Mouse (Mus musculus): Measurements from ENCODE around the gene Chst8.

The Chst8 gene

DNA sequence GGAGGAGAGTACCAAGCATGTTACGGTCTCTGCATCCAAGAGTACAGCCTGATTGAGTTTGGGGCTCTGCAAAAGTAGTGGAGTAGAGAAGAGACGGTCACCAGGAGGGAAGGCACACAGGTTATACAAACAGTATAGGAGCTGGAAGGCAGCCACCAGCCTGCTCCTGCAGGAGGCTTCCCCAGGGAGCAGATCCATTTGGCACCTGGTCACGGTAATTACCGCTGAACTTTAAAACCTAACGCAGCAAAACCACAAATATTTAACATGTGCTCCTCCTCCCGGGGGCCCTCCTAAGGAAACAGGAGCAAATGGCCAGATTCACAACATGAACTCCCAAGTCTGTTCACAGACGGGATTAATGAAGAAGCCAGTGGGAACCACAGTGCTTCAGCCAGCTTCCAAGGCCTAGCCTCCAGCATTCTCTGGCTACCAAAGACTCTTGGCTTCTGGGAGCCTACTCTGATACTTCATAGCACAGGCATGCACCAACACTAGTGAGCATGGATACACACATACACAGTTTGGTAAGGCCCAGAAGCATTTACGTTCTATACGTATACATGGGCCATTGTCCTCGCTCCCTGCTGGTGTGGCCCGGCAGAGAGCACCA, 97.6 kb downstream of the Chst8 start:
- DNase-seq (ENCODE audit: low read depth, low spot score), result no peak

DNA sequence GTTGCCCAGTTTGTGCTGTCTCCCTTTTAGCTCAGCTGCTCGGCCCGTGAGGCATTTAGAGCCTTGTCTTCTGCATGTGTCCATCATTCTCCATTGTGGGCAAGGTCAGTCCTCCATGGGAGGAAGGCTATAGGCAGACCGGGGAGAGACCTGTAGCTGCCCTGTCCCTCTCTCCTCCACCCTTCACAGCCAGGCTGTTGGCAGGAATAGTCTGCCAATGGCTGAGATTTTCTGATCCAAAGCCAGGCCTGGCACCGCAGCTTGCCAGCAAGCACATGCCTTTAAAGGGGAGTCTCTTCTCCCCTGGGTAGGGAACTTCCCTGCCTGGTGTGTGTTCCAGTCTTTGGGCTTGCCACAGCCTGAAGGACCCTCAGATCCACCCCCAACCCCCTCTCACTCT, 103.4 kb downstream of the Chst8 start:
- peak; percentile 13 for DNase-seq (ENCODE audit: low read depth, low spot score)

DNA sequence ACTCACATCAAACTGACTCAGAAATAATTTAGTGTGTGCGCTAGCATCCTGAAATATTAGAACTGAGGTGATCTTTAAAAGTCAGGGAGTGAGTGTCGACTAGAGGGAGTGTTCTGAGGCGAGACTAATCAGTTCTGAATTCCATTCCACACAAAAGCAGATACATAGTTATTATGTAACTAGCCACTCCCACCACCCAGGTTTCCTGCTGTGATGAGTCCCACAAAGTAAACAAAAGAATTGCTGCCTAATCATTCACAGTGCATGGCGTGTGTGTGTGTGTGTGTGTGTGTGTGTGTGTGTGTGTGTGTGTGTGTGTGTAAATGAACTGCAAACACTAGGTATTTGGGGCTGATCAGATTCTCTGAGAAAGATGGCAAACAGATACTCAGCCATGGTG, 108.1 kb downstream of the Chst8 start:
- no peak for DNase-seq (ENCODE audit: low read depth, low spot score)

DNA sequence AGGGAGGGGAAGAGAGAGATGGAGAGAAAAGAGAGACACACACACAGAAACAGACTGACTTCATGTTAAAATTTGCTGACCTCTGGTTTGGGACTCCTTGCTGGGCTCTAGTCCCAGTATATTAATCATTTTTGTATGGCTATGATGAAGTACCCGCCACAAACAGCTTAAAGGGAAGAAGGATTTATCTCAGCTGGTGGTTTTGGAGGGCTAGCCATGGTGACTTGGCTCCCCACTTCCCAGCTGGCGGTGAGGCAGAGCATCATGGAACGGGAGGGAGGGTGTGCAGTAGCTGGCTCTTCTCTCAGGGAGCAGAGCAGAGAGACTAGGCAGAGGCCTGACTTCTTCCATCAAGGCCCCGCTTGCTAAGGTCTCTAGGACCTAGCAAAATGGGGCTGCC, 109.1 kb downstream of the Chst8 start:
- DNase-seq (ENCODE audit: low read depth, low spot score), result no peak

DNA sequence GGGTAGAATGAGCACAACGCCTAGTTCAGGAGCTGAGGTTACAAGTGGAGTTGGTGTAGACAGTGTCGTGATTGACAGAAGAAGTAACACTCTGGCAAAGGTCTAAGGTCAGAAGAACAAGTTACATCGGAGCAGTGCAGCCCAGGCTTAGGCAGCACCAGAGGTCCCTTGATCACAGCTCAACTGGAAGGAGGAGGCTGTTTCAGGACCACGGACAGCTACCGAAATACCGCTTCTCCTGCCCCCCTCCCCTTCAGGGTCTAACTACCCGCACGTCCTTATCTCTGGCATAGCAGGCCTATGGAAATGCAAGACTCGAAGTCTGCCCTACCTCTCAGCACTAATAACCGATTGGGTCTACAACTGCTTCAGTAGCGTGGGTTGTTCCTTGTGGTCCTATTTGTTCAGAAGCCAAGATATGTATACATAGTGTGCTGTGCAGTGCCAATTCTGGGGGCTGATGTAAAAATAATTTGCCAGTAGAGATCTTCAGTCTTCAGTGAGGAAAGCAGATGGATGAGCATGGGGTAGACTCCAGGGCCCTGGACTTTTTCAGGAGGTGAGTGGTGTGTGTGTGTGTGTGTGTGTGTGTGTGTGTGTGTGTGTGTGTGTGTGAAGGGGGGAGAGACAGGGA, 109.7 kb downstream of the Chst8 start:
- no peak for DNase-seq (ENCODE audit: low read depth, low spot score)

DNA sequence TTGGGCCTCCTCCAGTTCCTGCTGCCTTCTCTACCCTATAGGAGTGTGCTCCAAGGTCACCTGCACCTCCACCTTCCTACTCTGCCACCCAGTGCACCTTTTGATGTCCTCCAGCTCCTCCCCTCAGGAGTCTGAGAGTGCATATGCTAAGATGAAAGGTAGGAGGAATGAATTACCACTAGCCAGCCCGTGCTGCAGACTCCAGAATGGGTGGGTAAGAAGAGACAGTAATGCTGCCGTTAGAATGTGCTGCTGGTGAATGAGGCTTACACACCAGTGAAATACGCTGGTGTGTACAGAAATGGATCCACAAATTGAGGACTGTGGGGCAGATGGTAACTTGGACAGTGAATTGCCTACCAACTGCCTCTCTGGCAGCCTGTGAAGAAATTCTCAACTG, 112.6 kb downstream of the Chst8 start:
- no peak for DNase-seq (ENCODE audit: low read depth, low spot score)

DNA sequence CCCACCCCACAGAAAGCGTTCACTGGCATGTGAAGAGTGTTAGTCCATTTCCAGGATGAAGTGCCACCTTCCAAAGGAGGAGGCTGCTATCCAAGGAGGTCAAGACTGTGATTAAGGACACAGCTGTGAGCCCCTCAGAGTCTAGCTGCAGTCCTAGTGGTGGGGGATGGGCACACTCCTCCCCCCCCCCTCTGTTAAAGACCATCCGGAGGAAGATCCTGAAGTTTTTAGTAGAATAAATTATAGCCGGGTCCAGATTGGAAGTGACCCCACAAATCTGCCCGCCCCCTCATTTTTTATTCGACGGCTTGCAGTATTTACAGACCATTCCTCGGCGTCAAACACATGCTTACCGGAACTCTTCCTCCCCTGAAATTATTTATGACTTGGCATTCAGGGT, 114.3 kb downstream of the Chst8 start:
- no peak for DNase-seq (ENCODE audit: low read depth, low spot score)

DNA sequence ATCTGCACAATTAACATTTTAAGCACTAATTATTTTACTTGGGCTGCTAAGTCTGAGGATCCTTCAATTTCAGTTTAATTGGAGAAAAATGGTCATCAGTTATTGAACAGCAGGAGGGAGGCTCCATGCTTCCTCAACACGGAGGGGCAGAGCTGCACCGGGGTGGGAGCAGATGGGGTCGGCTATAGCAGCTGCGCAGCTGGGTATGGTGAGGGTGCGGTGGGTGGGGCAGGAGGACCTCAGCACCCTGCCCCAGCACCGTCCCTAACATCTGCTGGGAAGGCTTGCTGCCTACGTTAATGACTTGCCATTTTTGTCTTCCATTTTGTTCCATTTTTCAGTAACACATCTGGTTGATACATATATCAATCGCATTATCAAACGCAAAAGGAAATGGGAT, 116.4 kb downstream of the Chst8 start:
- DNase-seq (ENCODE audit: low read depth, low spot score), result no peak

DNA sequence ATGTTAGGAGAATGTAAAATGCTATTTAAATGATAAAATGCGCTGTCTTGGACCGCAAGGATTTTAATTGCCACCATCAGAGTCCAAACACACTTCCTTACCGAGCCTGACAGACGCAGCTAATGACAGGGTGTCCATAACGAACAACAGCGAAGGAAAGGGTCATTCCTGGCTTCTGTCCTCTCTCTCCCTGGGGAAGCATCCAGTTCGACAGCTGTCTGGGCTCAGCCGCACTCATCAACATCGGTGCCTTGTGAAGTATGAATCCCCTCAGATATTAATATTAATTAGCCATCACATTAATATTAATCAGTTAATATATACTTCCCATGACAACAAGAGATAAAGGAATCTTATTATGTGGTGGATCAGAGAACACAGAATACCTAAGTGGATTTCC, 117.6 kb downstream of the Chst8 start:
- no peak for DNase-seq (ENCODE audit: low read depth, low spot score)

DNA sequence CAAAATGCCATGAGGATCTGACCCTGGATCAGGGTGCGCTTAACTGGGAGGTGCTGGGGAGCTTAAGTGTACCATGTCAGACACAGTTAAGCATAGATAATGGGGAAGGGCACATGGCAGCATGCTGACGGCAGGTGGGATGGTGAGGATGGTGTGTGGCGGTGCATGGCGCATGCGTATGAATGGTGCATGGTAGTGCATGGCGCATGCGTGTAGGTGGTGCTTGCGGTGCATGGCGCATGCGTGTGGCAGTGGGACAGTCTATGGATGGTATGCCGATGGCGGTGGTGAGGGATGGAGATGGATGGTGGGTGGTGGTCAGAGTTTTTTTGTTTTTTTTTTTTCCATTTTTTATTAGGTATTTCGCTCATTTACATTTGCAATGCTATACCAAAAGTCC, 118.6 kb downstream of the Chst8 start:
- DNase-seq (ENCODE audit: low read depth, low spot score), result no peak

DNA sequence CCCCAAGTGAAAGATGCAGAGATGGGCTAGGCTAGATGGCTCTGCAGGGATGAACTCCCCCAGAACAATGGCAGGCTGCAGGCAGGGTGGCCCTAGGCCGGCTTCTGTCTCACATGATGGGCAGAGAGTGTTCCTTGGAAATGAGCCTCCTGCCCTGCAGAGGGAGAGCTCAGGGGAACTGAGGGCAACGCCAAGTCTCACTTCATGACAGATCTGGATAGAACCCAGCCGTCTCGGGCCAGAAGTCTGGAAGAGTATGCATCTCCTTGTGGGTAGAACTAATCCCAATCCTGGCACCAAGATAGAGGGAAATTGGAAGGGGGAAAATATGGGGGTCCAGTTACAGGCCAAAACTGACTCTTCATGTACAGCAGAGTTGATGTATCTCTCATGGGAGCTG, 119.4 kb downstream of the Chst8 start:
- no peak for DNase-seq (ENCODE audit: low read depth, low spot score)

DNA sequence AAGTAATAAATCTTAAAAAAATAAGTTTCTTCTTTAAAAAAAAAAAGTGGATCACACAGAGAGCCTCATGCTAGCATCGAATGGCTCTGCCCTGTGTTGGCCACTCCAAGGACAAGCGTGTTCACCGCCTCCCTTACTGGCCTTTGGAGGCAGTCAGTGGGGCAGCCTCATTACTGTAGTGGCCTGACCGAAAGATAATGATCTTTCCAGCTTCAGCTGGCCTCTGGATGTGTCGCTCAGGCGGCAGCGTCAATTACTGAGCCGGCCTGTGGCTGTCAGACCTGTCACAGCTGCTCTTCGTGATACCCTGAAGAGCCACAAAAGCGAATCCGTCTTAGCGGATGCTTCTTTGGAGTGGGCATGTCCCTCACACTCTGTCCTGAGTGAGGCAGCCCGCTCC, 122.4 kb downstream of the Chst8 start:
- no peak for DNase-seq (ENCODE audit: low read depth, low spot score)

DNA sequence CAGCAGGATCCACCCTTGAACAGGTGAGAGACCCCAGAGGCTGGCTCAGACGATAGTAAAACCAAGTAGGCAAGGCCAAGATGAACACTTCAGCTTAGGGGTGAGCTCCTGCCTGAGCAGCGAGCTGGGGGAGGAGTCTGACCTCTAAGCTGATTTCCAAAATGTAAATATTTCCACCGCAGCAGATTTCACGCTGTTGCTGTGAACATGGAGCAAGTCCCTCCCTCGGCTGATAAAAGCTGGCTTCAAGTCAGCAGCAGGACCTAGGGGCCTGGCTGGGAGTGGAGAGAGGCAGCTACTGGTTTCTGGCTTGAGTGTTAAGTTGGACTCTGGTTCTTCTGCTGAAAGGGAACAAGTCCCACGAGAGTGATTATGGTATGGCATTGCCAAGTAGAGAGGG, 123.5 kb downstream of the Chst8 start:
- no peak for DNase-seq (ENCODE audit: low read depth, low spot score)

DNA sequence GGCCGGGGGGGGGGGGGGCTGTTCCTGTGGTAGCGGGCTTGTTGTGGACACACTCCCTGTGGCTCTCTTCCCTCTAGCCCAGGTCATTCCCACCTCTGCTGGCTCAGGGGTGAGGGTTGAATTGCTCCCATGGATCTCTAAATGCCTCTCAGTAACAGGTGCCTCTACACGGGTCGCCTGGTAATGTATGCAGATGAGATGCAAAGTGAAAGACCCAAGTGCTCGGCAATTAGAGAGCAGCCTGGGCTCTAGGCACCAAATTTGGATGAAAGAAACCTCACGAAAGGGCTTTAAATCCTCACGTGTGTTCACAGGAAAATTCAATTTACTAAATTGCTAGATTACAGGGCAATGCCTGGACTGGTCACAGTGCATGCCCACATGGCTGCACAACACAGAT, 126.7 kb downstream of the Chst8 start:
- no peak for DNase-seq (ENCODE audit: low read depth, low spot score)

DNA sequence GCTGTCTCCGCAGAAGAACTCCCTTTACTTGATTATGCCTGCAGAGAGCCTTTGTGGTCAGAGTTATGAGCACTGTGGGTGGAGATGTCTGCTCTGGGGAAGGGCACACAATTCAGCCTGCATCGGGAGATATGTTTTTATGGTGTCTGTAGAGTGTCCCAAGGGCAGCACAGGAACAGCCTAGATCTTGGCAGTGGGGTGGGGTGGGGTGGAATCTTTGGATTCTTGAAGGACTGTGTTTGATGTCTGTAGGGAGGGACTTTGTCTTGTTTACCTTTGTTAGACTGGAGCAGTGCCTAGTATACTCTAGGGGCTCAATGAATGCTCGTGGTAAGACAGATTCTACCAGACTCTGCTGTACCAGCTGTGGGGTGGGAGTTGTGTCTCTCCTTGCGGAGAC, 127.3 kb downstream of the Chst8 start:
- DNase-seq (ENCODE audit: low read depth, low spot score), result no peak

DNA sequence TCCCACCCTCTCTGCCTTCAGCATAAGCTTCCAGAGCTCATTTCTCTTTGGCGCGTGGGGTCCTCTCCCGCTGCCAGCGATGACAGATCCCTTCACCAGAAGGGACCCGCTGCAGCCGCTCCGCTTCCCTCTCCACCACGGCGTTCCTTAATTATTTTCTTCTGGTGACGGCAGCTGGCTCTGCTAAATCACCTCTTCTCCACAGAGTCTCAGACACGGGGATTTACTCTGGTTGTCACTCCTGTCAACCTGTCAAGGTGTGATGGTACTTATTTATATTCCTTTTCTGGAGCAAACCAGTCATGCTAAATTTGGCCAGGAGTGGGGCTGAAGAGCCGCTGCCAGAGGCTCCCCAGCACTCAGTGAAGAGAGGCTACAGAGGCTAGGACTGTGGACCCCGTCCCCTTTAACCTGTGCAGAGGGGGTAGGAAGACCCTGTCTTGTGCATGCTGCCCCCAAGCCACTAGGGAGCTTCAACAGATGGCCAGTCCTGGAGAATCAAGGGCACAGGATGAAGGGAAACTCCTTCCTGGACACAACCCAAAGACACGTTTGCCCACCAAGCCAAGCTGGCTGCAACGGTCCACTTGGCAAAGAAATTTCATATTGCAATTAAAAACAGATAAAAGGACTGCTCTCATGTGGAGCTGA, 131.6 kb downstream of the Chst8 start:
- no peak for DNase-seq (ENCODE audit: low read depth, low spot score)

DNA sequence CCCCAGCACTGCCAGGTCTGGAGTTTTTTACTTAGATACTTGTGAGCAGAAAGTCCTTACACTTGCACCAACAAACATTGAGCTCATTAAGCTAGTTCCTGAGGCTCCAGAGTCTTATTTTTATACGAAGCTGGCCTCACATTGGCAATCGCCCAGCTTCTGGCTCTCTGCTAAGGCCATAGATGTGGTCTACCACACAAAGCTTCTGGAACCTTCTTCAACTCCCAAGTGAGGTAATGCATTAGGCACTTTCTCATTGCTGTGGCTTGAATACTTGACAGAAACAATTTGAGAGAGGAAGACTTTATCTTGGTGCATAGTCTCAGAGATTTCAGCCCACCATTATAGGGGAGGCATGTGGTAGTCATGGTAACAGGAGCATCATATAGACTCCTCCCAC, 132.6 kb downstream of the Chst8 start:
- no peak for DNase-seq (ENCODE audit: low read depth, low spot score)

DNA sequence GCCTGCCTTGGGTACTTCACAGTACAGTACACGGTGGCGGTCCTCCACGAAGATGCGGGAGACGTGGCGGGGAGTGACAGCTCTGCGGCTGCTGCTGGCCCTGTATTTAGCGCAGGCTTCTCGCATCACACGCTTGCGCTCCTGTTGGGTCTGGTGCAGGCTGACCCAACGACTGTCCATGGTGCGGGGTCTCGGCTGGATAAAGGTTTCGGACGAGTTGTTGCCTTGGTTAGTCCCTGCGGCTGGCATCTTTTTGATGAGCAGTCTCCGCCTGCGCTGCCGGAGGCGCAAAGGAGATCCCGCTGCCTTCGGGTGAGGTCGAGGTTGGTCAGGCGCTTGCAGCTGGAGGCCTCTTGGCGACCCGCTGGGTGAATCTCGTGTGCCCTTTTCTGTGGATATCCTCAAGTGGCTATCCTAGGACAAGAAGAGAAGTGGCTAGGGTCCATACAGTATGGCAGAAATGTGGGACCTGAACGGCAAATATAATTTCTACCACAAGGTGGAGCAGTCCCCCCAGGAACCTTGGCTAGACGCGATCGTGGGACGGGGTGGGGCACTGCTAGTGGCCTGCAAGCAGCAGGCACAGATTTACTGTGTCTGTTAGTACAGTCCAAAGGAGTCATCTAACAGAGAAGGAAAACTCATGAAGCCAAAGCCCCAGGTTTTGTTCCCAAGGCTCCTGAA, 136.5 kb downstream of the Chst8 start:
- DNase-seq (ENCODE audit: low read depth, low spot score), result peak; percentile 51

DNA sequence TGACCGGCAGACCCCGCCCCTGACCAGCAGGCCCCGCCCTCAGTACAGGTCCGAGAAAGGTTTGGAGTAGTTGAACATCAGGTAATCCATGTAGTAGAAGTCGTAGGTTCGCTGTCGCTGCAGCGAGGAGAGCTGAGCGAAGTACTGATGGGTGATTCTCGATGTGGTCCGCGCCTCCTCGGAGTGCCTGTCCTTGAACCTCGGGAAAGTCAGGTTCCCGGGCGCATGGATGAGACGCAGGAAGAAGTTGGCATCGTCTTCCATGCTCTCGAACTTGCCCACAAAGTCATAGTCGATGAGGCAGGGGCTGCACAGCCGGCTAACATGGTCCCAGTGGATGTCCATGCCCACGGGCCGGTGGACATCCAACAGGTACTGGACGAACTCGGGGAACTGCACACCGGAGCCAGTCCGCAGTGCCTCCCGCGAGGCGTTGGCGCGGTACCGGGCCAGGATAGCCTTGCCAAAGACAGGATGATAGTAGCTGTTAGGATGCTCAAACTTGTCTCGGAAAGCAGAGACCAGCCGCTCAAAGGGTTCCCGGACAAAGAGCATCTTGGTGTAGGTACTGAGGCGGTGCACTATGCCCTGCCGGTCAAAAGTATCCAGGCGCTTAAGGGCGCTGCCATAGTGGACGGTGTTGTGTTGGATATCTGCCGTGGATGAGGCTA, 137.3 kb downstream of the Chst8 start:
- DNase-seq (ENCODE audit: low read depth, low spot score), result no peak

DNA sequence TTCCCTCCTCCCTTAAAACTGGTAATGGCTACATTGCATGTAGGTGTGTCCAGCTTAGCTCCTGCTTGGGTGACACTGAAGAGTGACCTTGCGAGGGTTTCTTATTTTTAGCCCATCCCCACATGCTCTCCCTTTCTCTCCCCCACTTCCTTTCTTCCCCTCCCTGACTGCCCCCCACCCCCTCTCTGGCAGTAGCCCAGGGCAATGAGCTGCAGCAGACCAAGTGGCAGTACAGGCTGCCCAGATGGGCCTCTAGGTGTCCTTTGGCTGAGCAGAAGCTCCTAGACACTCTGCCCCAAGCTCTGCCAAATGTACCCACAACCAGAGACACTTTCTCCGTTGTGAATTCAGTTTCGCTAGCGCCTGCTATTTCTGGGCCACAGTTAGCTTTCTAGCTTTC, 139.6 kb downstream of the Chst8 start:
- no peak for DNase-seq (ENCODE audit: low read depth, low spot score)

DNA sequence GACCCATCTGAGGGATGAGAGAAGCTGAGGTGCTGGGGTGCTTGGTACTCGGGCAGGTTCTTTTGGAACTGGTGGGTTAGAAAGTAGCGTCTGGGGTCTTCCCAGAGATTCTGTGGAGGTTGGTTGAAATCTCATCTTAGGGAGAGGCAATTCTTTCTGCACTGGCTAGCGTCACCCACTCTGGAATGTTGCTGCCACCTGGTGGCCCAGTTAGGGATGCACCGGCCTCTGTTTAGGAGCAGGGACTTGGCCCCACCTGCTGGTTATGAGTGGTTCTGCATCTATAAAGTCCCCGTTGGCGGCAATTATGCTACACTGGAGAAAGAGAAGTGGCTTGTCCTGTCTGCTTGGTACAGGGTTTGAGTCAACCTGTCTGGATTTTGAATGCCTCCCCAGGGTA, 140.6 kb downstream of the Chst8 start:
- DNase-seq (ENCODE audit: low read depth, low spot score), result peak; percentile 74

DNA sequence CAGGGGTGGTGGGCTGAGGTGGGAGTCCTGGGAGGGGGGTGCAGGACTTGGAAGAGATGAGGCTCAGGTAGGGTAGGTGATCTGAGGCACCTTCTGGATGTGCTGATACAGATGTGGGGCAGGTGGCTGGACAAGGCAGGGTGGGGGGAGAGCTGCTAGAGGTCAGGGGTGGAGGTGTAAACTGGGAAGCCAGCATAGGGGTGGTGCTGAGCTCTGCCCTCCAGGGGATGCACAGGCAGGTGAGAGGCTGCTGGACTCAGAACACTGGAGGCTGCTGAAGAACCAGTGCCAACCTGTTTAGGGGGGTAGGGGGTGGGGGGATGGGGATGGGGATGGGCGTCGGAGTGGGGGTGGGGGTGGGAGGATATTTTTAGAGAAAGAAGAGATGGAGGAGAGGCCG, 141.7 kb downstream of the Chst8 start:
- DNase-seq (ENCODE audit: low read depth, low spot score), result no peak

Measured in retina, adult 2 months (tissue).